In genomic region chr17:45592606-45593431, GRCm38 (mm10) we compare ENCODE assay signal across 8 mouse cellular contexts. TPM values are rescaled to one million over a fixed set of nuclear protein-coding genes. Genes with fewer than 3 reads are reported as not detected.
A peak's percentile ranks its signal among the peaks of the same experiment; 100 is the strongest.
DNase-seq lines count a peak whose midpoint lies in the region; ATAC-seq and TF ChIP-seq lines count a peak whose summit lies in the region.

No protein-coding gene starts in this region.

- H3K9me3 ChIP-seq in midbrain, embryonic 10.5 days (replicated peaks): no peaks in the 10 kb centered on the region
- H3K9me3 ChIP-seq in midbrain, embryonic 14.5 days (ENCODE audit: control insufficient read depth, low read length): no peaks in the 10 kb centered on the region
- H3K9me3 ChIP-seq in embryonic facial prominence, embryonic 15.5 days (replicated peaks): no peaks in the 10 kb centered on the region
- no peaks in the 10 kb centered on the region for H3K9me3 ChIP-seq in heart, postnatal 0 days (replicated peaks; ENCODE audit: control insufficient read depth, low read length)

- peaks cover 63% of the 10 kb centered on the region for H3K27me3 ChIP-seq in midbrain, embryonic 10.5 days (ENCODE audit: low read depth, poor library complexity, severe bottlenecking)
- peaks cover 11% of the 10 kb centered on the region; the same call in 1 of the 2 replicates for H3K27me3 ChIP-seq in midbrain, embryonic 14.5 days (ENCODE audit: control insufficient read depth, insufficient read depth, low read length)
- no peaks in the 10 kb centered on the region for H3K27me3 ChIP-seq in embryonic facial prominence, embryonic 15.5 days
- H3K27me3 ChIP-seq in heart, postnatal 0 days (ENCODE audit: control insufficient read depth, insufficient read depth, low read length): no peaks in the 10 kb centered on the region
- H3K27me3 ChIP-seq in myocyte (ENCODE audit: control insufficient read depth, insufficient read depth, insufficient read length): no peaks in the 10 kb centered on the region

- TF ChIP-seq EP300 in heart, postnatal 0 days (IDR thresholded peaks at IDR 0.05; ENCODE audit: low read depth): no peak

- H3K9ac ChIP-seq in midbrain, embryonic 14.5 days (replicated peaks; ENCODE audit: low read length): no peak overlapping the region
- peak overlapping the region; percentile 7; the same call in 1 of the 2 replicates for H3K9ac ChIP-seq in embryonic facial prominence, embryonic 15.5 days
- peak overlapping the region; percentile 31 for H3K9ac ChIP-seq in heart, postnatal 0 days (replicated peaks; ENCODE audit: low read depth, low read length)

- DNase-seq in midbrain, embryonic 10.5 days (ENCODE audit: low spot score): no peak
- no peak for DNase-seq in midbrain, embryonic 14.5 days
- DNase-seq in heart, postnatal 0 days (ENCODE audit: low spot score): no peak
- DNase-seq in kidney, postnatal 25 days: peak; percentile 61 to 83
- DNase-seq in right cerebral cortex, adult 2 months (ENCODE audit: low spot score in 2 of 2): no peak
- no peak for DNase-seq in right cerebral cortex, postnatal 4 days

- H3K36me3 ChIP-seq in midbrain, embryonic 10.5 days: peaks cover 23% of the 10 kb centered on the region
- no peaks in the 10 kb centered on the region for H3K36me3 ChIP-seq in midbrain, embryonic 14.5 days (ENCODE audit: control insufficient read depth, insufficient read depth, low read length)
- peaks cover 16% of the 10 kb centered on the region; the same call in 1 of the 2 replicates for H3K36me3 ChIP-seq in embryonic facial prominence, embryonic 15.5 days
- H3K36me3 ChIP-seq in heart, postnatal 0 days (replicated peaks; ENCODE audit: control insufficient read depth, insufficient read depth, low read length): peaks cover 20% of the 10 kb centered on the region
- H3K36me3 ChIP-seq in myocyte (ENCODE audit: control insufficient read depth, insufficient read depth): peaks cover 31% of the 10 kb centered on the region

- H3K4me2 ChIP-seq in midbrain, embryonic 14.5 days (ENCODE audit: low read length): no peak overlapping the region
- peak overlapping the region; percentile 28 for H3K4me2 ChIP-seq in embryonic facial prominence, embryonic 15.5 days (replicated peaks)
- H3K4me2 ChIP-seq in heart, postnatal 0 days (ENCODE audit: low read depth, low read length): peak overlapping the region; percentile 96
- H3K4me2 ChIP-seq in myocyte (ENCODE audit: low read depth): peak overlapping the region; percentile 88

- H3K27ac ChIP-seq in midbrain, embryonic 10.5 days (replicated peaks): peak overlapping the region; percentile 56
- no peak overlapping the region for H3K27ac ChIP-seq in midbrain, embryonic 14.5 days (replicated peaks; ENCODE audit: low read depth, low read length)
- peak overlapping the region; percentile 31 for H3K27ac ChIP-seq in embryonic facial prominence, embryonic 15.5 days (replicated peaks)
- H3K27ac ChIP-seq in heart, postnatal 0 days (ENCODE audit: low read depth): peak overlapping the region; percentile 85

- ATAC-seq in midbrain, embryonic 14.5 days (ENCODE audit: low FRiP score, low TSS enrichment): no peak
- no peak for ATAC-seq in embryonic facial prominence, embryonic 15.5 days (ENCODE audit: insufficient number of reproducible peaks, low FRiP score, low TSS enrichment, low read depth)
- no peak for ATAC-seq in heart, postnatal 0 days (ENCODE audit: insufficient read depth, low read depth)

- 57% methylated on average over 8 of the region's 8 CpGs for WGBS in midbrain, embryonic 10.5 days
- WGBS in midbrain, embryonic 14.5 days: 60% methylated on average over 8 of the region's 8 CpGs
- WGBS in embryonic facial prominence, embryonic 15.5 days: 49% methylated on average over 8 of the region's 8 CpGs
- 33% methylated on average over 7 of the region's 8 CpGs for WGBS in heart, postnatal 0 days

- H3K4me3 ChIP-seq in midbrain, embryonic 10.5 days: peak overlapping the region; percentile 66
- no peak overlapping the region for H3K4me3 ChIP-seq in midbrain, embryonic 14.5 days (replicated peaks; ENCODE audit: low read depth, low read length)
- peak overlapping the region; percentile 52; the same call in 1 of the 2 replicates for H3K4me3 ChIP-seq in embryonic facial prominence, embryonic 15.5 days (replicated peaks)
- peak overlapping the region; percentile 66 for H3K4me3 ChIP-seq in heart, postnatal 0 days (ENCODE audit: low read depth, low read length)
- H3K4me3 ChIP-seq in myocyte: peak overlapping the region; percentile 80

- peak overlapping the region; percentile 3 for H3ac ChIP-seq in myocyte (ENCODE audit: control insufficient read depth, insufficient read length)

- TF ChIP-seq POLR2A in myocyte (IDR thresholded peaks at IDR 0.05; ENCODE audit: insufficient read length, low read depth): no peak

- H3K4me1 ChIP-seq in midbrain, embryonic 10.5 days: peaks cover 71% of the 10 kb centered on the region
- peaks cover 18% of the 10 kb centered on the region for H3K4me1 ChIP-seq in midbrain, embryonic 14.5 days (ENCODE audit: control insufficient read depth, insufficient read depth, low read length)
- H3K4me1 ChIP-seq in embryonic facial prominence, embryonic 15.5 days: peaks cover 63% of the 10 kb centered on the region
- peaks cover 57% of the 10 kb centered on the region for H3K4me1 ChIP-seq in heart, postnatal 0 days (ENCODE audit: control insufficient read depth, insufficient read depth)

- peaks cover 58% of the 10 kb centered on the region for H3K79me2 ChIP-seq in myocyte (ENCODE audit: control insufficient read depth, insufficient read depth)

- TF ChIP-seq CTCF in heart, postnatal 0 days (IDR thresholded peaks at IDR 0.05; ENCODE audit: low read depth): no peak

TF ChIP-seq in myocyte, 11 proteins besides CTCF, POLR2A, EP300 and RAD21 (continues in another document):
- TF ChIP-seq USF1 (IDR thresholded peaks at IDR 0.05; ENCODE audit: low read depth) (no peak), MAX (IDR thresholded peaks at IDR 0.05; ENCODE audit: low read depth) (no peak), SRF (IDR thresholded peaks at IDR 0.05; ENCODE audit: control insufficient read depth, insufficient read length, low read depth) (no peak), TCF12 (IDR thresholded peaks at IDR 0.05; ENCODE audit: insufficient read depth, poor library complexity, severe bottlenecking) (no peak), TCF3 (IDR thresholded peaks at IDR 0.05; ENCODE audit: insufficient read length, low read depth) (no peak), CEBPB (IDR thresholded peaks at IDR 0.05; ENCODE audit: insufficient read depth, poor library complexity, severe bottlenecking) (no peak), POLR2AphosphoS2 (IDR thresholded peaks at IDR 0.05; ENCODE audit: insufficient read length, low read depth) (no peak), E2F4 (IDR thresholded peaks at IDR 0.05; ENCODE audit: insufficient read depth) (no peak), MYOD1 (IDR thresholded peaks at IDR 0.05; ENCODE audit: control insufficient read depth in 1 of 3, insufficient read length in 2 of 3, low read depth in 2 of 3) (no peak), REST (IDR thresholded peaks at IDR 0.05; ENCODE audit: insufficient read depth, insufficient read length) (no peak)

RNA-seq across cellular contexts. Expression of gene Slc29a1, which starts 6.6 kb away (rescaled TPM):
- 62.9 and 70.6 TPM in 2 replicates for polyA plus RNA-seq in midbrain, embryonic 10.5 days (2016; fragmentation: Nextera tagmentation; extraction: Ambion mirVana)
- polyA plus RNA-seq in midbrain, embryonic 14.5 days (2014; fragmentation: Nextera tagmentation; extraction: Ambion mirVana): 21.2 and 33.2 TPM in 2 replicates
- polyA plus RNA-seq in embryonic facial prominence, embryonic 15.5 days (2015; fragmentation: Nextera tagmentation; extraction: Ambion mirVana): 92.7 and 99.7 TPM in 2 replicates
- 236 and 368 TPM in 2 replicates for total RNA-seq in heart, postnatal 0 days (2014; rRNA removed; ENCODE audit: low replicate concordance)
- polyA plus RNA-seq in heart, postnatal 0 days (2015; fragmentation: Nextera tagmentation; extraction: Ambion mirVana): 105 and 107 TPM in 2 replicates
- polyA plus RNA-seq in myocyte (2012; fragmentation: generic; extraction: Trizol): 913 TPM

RNA-seq across cellular contexts. Expression of gene Mymx, which starts 9.1 kb away (rescaled TPM):
- 0.21 and 0.39 TPM in 2 replicates for polyA plus RNA-seq in midbrain, embryonic 10.5 days (2016; fragmentation: Nextera tagmentation; extraction: Ambion mirVana)
- polyA plus RNA-seq in midbrain, embryonic 14.5 days (2014; fragmentation: Nextera tagmentation; extraction: Ambion mirVana): not detected in 2 replicates
- 29.9 and 41.1 TPM in 2 replicates for polyA plus RNA-seq in embryonic facial prominence, embryonic 15.5 days (2015; fragmentation: Nextera tagmentation; extraction: Ambion mirVana)
- total RNA-seq in heart, postnatal 0 days (2014; rRNA removed; ENCODE audit: low replicate concordance): not detected in 2 replicates
- polyA plus RNA-seq in heart, postnatal 0 days (2015; fragmentation: Nextera tagmentation; extraction: Ambion mirVana): not detected in 2 replicates
- polyA plus RNA-seq in myocyte (2012; fragmentation: generic; extraction: Trizol): 576 TPM

RNA-seq across cellular contexts. Expression of gene Hsp90ab1, which starts 19.7 kb away (rescaled TPM):
- 1,780 and 2,044 TPM in 2 replicates for polyA plus RNA-seq in midbrain, embryonic 10.5 days (2016; fragmentation: Nextera tagmentation; extraction: Ambion mirVana)
- 1,248 and 1,388 TPM in 2 replicates for polyA plus RNA-seq in midbrain, embryonic 14.5 days (2014; fragmentation: Nextera tagmentation; extraction: Ambion mirVana)
- 1,563 and 1,577 TPM in 2 replicates for polyA plus RNA-seq in embryonic facial prominence, embryonic 15.5 days (2015; fragmentation: Nextera tagmentation; extraction: Ambion mirVana)
- 716 and 846 TPM in 2 replicates for total RNA-seq in heart, postnatal 0 days (2014; rRNA removed; ENCODE audit: low replicate concordance)
- 756 and 767 TPM in 2 replicates for polyA plus RNA-seq in heart, postnatal 0 days (2015; fragmentation: Nextera tagmentation; extraction: Ambion mirVana)
- 1,606 TPM for polyA plus RNA-seq in myocyte (2012; fragmentation: generic; extraction: Trizol)

RNA-seq across cellular contexts. Expression of gene Slc35b2, which starts 29.1 kb away (rescaled TPM):
- polyA plus RNA-seq in midbrain, embryonic 10.5 days (2016; fragmentation: Nextera tagmentation; extraction: Ambion mirVana): 122 and 124 TPM in 2 replicates
- polyA plus RNA-seq in midbrain, embryonic 14.5 days (2014; fragmentation: Nextera tagmentation; extraction: Ambion mirVana): 73.0 and 77.1 TPM in 2 replicates
- polyA plus RNA-seq in embryonic facial prominence, embryonic 15.5 days (2015; fragmentation: Nextera tagmentation; extraction: Ambion mirVana): 133 and 139 TPM in 2 replicates
- 87.8 and 137 TPM in 2 replicates for total RNA-seq in heart, postnatal 0 days (2014; rRNA removed; ENCODE audit: low replicate concordance)
- 64.8 and 68.3 TPM in 2 replicates for polyA plus RNA-seq in heart, postnatal 0 days (2015; fragmentation: Nextera tagmentation; extraction: Ambion mirVana)
- 80.1 TPM for polyA plus RNA-seq in myocyte (2012; fragmentation: generic; extraction: Trizol)

RNA-seq across cellular contexts. Expression of gene Nfkbie, which starts 37.3 kb away (rescaled TPM):
- 8.6 and 9.2 TPM in 2 replicates for polyA plus RNA-seq in midbrain, embryonic 10.5 days (2016; fragmentation: Nextera tagmentation; extraction: Ambion mirVana)
- polyA plus RNA-seq in midbrain, embryonic 14.5 days (2014; fragmentation: Nextera tagmentation; extraction: Ambion mirVana): 4.2 and 4.9 TPM in 2 replicates
- polyA plus RNA-seq in embryonic facial prominence, embryonic 15.5 days (2015; fragmentation: Nextera tagmentation; extraction: Ambion mirVana): 5.5 and 6.3 TPM in 2 replicates
- total RNA-seq in heart, postnatal 0 days (2014; rRNA removed; ENCODE audit: low replicate concordance): 1.2 and 3.0 TPM in 2 replicates
- polyA plus RNA-seq in heart, postnatal 0 days (2015; fragmentation: Nextera tagmentation; extraction: Ambion mirVana): 1.7 and 1.9 TPM in 2 replicates
- 7.3 TPM for polyA plus RNA-seq in myocyte (2012; fragmentation: generic; extraction: Trizol)

Comparison
In these comparisons a context has a peak if more than half of its experiments do, and no peak if none do; other contexts are left out.
1. DNase-seq: peak in kidney, postnatal 25 days (2 of 2); none in midbrain, embryonic 10.5 days (single experiment), midbrain, embryonic 14.5 days (single experiment), heart, postnatal 0 days (single experiment), right cerebral cortex, adult 2 months (0 of 2) and right cerebral cortex, postnatal 4 days (single experiment).
2. RNA of gene Mymx, which starts 9.1 kb away (polyA plus RNA-seq): 576 TPM in myocyte (single experiment) and 29.9 to 41.1 TPM in embryonic facial prominence, embryonic 15.5 days; 0.21 to 0.39 TPM in midbrain, embryonic 10.5 days, not detected in midbrain, embryonic 14.5 days and not detected in heart, postnatal 0 days; every median in the first group is over 10 times any median in the second.